Comparison of ENCODE assay signal across 25 mouse cellular contexts in the genomic region with DNA sequence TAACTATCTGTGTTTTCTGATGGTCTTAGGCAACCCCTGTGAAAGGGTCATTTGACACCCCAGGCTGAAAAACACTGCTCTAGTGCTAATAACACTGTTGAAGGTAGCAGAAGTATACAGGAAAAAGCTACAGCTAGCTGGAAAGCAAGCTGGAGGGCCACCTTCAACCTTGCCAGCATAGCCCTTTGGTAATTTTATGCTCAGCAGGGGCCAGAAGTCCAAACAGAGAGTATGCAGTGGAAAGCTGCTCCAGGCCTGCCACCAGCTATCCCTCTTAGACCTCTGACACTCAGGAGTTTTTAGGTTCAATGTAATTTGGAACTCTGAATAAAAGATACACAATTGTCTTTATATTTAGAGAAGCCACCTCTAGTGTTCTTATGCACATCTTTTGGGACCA. TPM values are rescaled to one million over a fixed set of nuclear protein-coding genes. Genes with fewer than 3 reads are reported as not detected.
DNase-seq lines count a peak whose midpoint lies in the region; ATAC-seq lines count a peak whose summit lies in the region.
"Had no signal": no experiment of that assay in that cellular context is flagged by ENCODE, and none has a peak within 500 bp of the region (broad histone marks: within the 10 kb centered on the region; RNA-seq: fewer than 3 reads in every experiment).

No protein-coding gene starts in this region.

- no peaks in the 10 kb centered on the region for H3K36me3 ChIP-seq in kidney, embryonic 14.5 days (ENCODE audit: control insufficient read depth, insufficient read depth, low read length)
- no peaks in the 10 kb centered on the region for H3K36me3 ChIP-seq in kidney, embryonic 16.5 days (ENCODE audit: insufficient read depth, low read length)
- H3K36me3 ChIP-seq: embryonic facial prominence, embryonic 12.5 days; embryonic facial prominence, embryonic 15.5 days; G1E; hindbrain, embryonic 10.5 days; hindbrain, embryonic 13.5 days had no signal

- no peak overlapping the region for H3K4me2 ChIP-seq in kidney, embryonic 14.5 days (replicated peaks; ENCODE audit: low read depth, low read length)
- no peak overlapping the region for H3K4me2 ChIP-seq in kidney, embryonic 16.5 days (replicated peaks; ENCODE audit: low read depth, low read length)
- H3K4me2 ChIP-seq: embryonic facial prominence, embryonic 12.5 days; embryonic facial prominence, embryonic 15.5 days; heart, embryonic 11.5 days; hindbrain, embryonic 13.5 days had no signal

- DNase-seq in kidney, adult 11 months: peak; percentile 26
- DNase-seq in kidney, adult 8-10 months: peak; percentile 28 to 45
- DNase-seq in kidney, postnatal 14 days: peak; percentile 23
- no peak for DNase-seq in embryo, embryonic 10.5 days (ENCODE audit: low spot score)
- no peak for DNase-seq in retina, postnatal 1 day
- DNase-seq: adrenal gland, postnatal 10 days; adrenal gland, postnatal 36 days; cerebellum, adult 18-20 months; cerebellum, adult 9-10 months; cerebellum, postnatal 14 days; forebrain, postnatal 0 days; gastrocnemius, adult 2 months; gastrocnemius, postnatal 14 days; heart, adult 11 months had no signal

- no peaks in the 10 kb centered on the region for H3K9me3 ChIP-seq in kidney, embryonic 14.5 days (ENCODE audit: control insufficient read depth, low read length)
- no peaks in the 10 kb centered on the region for H3K9me3 ChIP-seq in kidney, embryonic 16.5 days (ENCODE audit: low read length)
- H3K9me3 ChIP-seq: embryonic facial prominence, embryonic 12.5 days; embryonic facial prominence, embryonic 15.5 days; G1E; hindbrain, embryonic 10.5 days; hindbrain, embryonic 13.5 days had no signal

- no peak overlapping the region for H3K27ac ChIP-seq in kidney, embryonic 14.5 days (ENCODE audit: low read depth, low read length)
- H3K27ac ChIP-seq in kidney, embryonic 16.5 days (ENCODE audit: low read length): no peak overlapping the region
- H3K27ac ChIP-seq: embryonic facial prominence, embryonic 12.5 days; embryonic facial prominence, embryonic 15.5 days; gastrocnemius, adult 2 months; hindbrain, embryonic 10.5 days; hindbrain, embryonic 13.5 days had no signal

- no peaks in the 10 kb centered on the region for H3K27me3 ChIP-seq in kidney, embryonic 14.5 days (ENCODE audit: control insufficient read depth, insufficient read depth, low read length)
- no peaks in the 10 kb centered on the region for H3K27me3 ChIP-seq in kidney, embryonic 16.5 days (ENCODE audit: insufficient read depth, low read length)
- H3K27me3 ChIP-seq: CH12.LX; embryonic facial prominence, embryonic 12.5 days; embryonic facial prominence, embryonic 15.5 days; hindbrain, embryonic 13.5 days; Patski had no signal

- no peak for ATAC-seq in kidney, embryonic 14.5 days (ENCODE audit: low FRiP score, low TSS enrichment)
- no peak for ATAC-seq in kidney, embryonic 16.5 days (ENCODE audit: low FRiP score, low TSS enrichment)
- ATAC-seq: forebrain, embryonic 14.5 days; forebrain, postnatal 0 days; Patski had no signal

- no peak overlapping the region for H3K4me3 ChIP-seq in kidney, embryonic 14.5 days (ENCODE audit: low read length)
- no peak overlapping the region for H3K4me3 ChIP-seq in kidney, embryonic 16.5 days (ENCODE audit: low read length)
- H3K4me3 ChIP-seq: embryonic facial prominence, embryonic 12.5 days; embryonic facial prominence, embryonic 15.5 days; gastrocnemius, adult 2 months; hindbrain, embryonic 10.5 days; hindbrain, embryonic 13.5 days had no signal

- H3K4me1 ChIP-seq in kidney, embryonic 14.5 days (ENCODE audit: control insufficient read depth, insufficient read depth, low read length): no peaks in the 10 kb centered on the region
- H3K4me1 ChIP-seq in kidney, embryonic 16.5 days (ENCODE audit: insufficient read depth, low read length): no peaks in the 10 kb centered on the region
- H3K4me1 ChIP-seq: embryonic facial prominence, embryonic 12.5 days; embryonic facial prominence, embryonic 15.5 days; hindbrain, embryonic 13.5 days had no signal

- H3K9ac ChIP-seq in kidney, embryonic 14.5 days (ENCODE audit: low read depth, low read length): no peak overlapping the region
- no peak overlapping the region for H3K9ac ChIP-seq in kidney, embryonic 16.5 days (replicated peaks; ENCODE audit: low read length)
- H3K9ac ChIP-seq: embryonic facial prominence, embryonic 12.5 days; embryonic facial prominence, embryonic 15.5 days; forebrain, postnatal 0 days; hindbrain, embryonic 13.5 days had no signal

RNA-seq across cellular contexts. Expression of gene Cp, which starts 26.0 kb away (rescaled TPM):
- 0.10 and 0.47 TPM in 2 replicates for polyA plus RNA-seq in kidney, embryonic 14.5 days (2014; fragmentation: Nextera tagmentation; extraction: Ambion mirVana)
- polyA plus RNA-seq in kidney, embryonic 16.5 days (2015; fragmentation: Nextera tagmentation; extraction: Ambion mirVana): 1.0 and 1.1 TPM in 2 replicates
- polyA plus RNA-seq: G1E had no signal

RNA-seq across cellular contexts. Expression of gene Hps3, which starts 52.3 kb away (rescaled TPM):
- 7.1 and 12.5 TPM in 2 replicates for polyA plus RNA-seq in kidney, embryonic 14.5 days (2014; fragmentation: Nextera tagmentation; extraction: Ambion mirVana)
- polyA plus RNA-seq in kidney, embryonic 16.5 days (2015; fragmentation: Nextera tagmentation; extraction: Ambion mirVana): 11.8 and 12.4 TPM in 2 replicates

Comparison
In these comparisons a context has a peak if more than half of its experiments do, and no peak if none do; other contexts are left out.
1. DNase-seq: peak in kidney, adult 11 months (single experiment), kidney, adult 8-10 months (2 of 2) and kidney, postnatal 14 days (single experiment); none in embryo, embryonic 10.5 days (single experiment) and retina, postnatal 1 day (single experiment).